Mouse (Mus musculus) myocyte (in vitro differentiated cells): ENCODE data around the gene Aqp3. TPM values are rescaled to one million over a fixed set of nuclear protein-coding genes. Genes with fewer than 3 reads are reported as not detected.
A peak's percentile ranks its signal among the peaks of the same experiment; 100 is the strongest.

Source experiments
- H3K27me3 ChIP-seq: one replicate; pipeline ENCODE4 v1.6.1; 2011; ENCODE audit not compliant: control insufficient read depth, insufficient read depth, insufficient read length
- H3K36me3 ChIP-seq: one replicate; pipeline ENCODE4 v1.6.1; 2011; ENCODE audit not compliant: control insufficient read depth, insufficient read depth
- H3K4me2 ChIP-seq: one replicate; pipeline ENCODE4 v1.6.1; 2011; ENCODE audit warnings: low read depth, control low read depth
- H3K4me3 ChIP-seq: one replicate; pipeline ENCODE4 v1.5.1; 2011; ENCODE audit warnings: mild to moderate bottlenecking, control low read depth, moderate library complexity
- H3K79me2 ChIP-seq: one replicate; pipeline ENCODE4 v1.6.1; 2011; ENCODE audit not compliant: control insufficient read depth, insufficient read depth
- H3ac ChIP-seq: one replicate; pipeline ENCODE4 v1.6.1; 2011; ENCODE audit not compliant: control insufficient read depth, insufficient read length
- CEBPB ChIP-seq: IDR thresholded peaks from 2 replicates; pipeline ENCODE4 v1.6.1; 2011; ENCODE audit warnings: mild to moderate bottlenecking, moderate library complexity; ENCODE audit not compliant: poor library complexity, insufficient read depth, severe bottlenecking
- E2F4 ChIP-seq: IDR thresholded peaks from one replicate; pipeline ENCODE4 v1.6.1; 2011; ENCODE audit warnings: mild to moderate bottlenecking, control low read depth, moderate library complexity; ENCODE audit not compliant: insufficient read depth
- MAX ChIP-seq: IDR thresholded peaks from one replicate; pipeline ENCODE4 v1.6.1; 2011; ENCODE audit warnings: low read depth, mild to moderate bottlenecking, control low read depth
- MYOD1 ChIP-seq, 3 experiments: IDR thresholded peaks; one replicate each; pipeline ENCODE4 v1.6.1; 2011; ENCODE audit warnings: control low read depth in 2 of 3, low read depth in 2 of 3, mild to moderate bottlenecking in 2 of 3, moderate library complexity in 1 of 3; ENCODE audit not compliant: insufficient read length in 2 of 3, control insufficient read depth in 1 of 3
- MYOG ChIP-seq, 3 experiments: IDR thresholded peaks; one replicate each; pipeline ENCODE4 v1.6.1; 2011; ENCODE audit warnings: control low read depth in 2 of 3, low read depth in 2 of 3, mild to moderate bottlenecking in 2 of 3; ENCODE audit not compliant: insufficient read length in 2 of 3, control insufficient read depth in 1 of 3, insufficient read depth in 1 of 3
- POLR2A ChIP-seq: IDR thresholded peaks from one replicate; pipeline ENCODE4 v1.6.1; 2011; ENCODE audit warnings: low read depth, mild to moderate bottlenecking, control low read depth, moderate library complexity; ENCODE audit not compliant: insufficient read length
- POLR2AphosphoS2 ChIP-seq: IDR thresholded peaks from one replicate; pipeline ENCODE4 v1.6.1; 2011; ENCODE audit warnings: low read depth, control low read depth; ENCODE audit not compliant: insufficient read length
- REST ChIP-seq: IDR thresholded peaks from one replicate; pipeline ENCODE4 v1.6.1; 2011; ENCODE audit warnings: mild to moderate bottlenecking, control low read depth, moderate library complexity; ENCODE audit not compliant: insufficient read depth, insufficient read length
- SRF ChIP-seq: IDR thresholded peaks from one replicate; pipeline ENCODE4 v1.6.1; 2011; ENCODE audit warnings: low read depth; ENCODE audit not compliant: control insufficient read depth, insufficient read length
- TCF12 ChIP-seq: IDR thresholded peaks from one replicate; pipeline ENCODE4 v1.6.1; 2011; ENCODE audit warnings: mild to moderate bottlenecking, control low read depth; ENCODE audit not compliant: poor library complexity, insufficient read depth, severe bottlenecking
- TCF3 ChIP-seq: IDR thresholded peaks from one replicate; pipeline ENCODE4 v1.6.1; 2011; ENCODE audit warnings: low read depth, control low read depth; ENCODE audit not compliant: insufficient read length
- USF1 ChIP-seq: IDR thresholded peaks from one replicate; pipeline ENCODE4 v1.6.1; 2011; ENCODE audit warnings: low read depth, mild to moderate bottlenecking, control low read depth, moderate library complexity
- polyA plus RNA-seq: library from polyadenylated mRNA; unstranded; fragments of >200 nt; fragmentation: generic; extraction: Trizol; gene quantifications from one replicate; pipeline ENCODE4 v1.2.1, GENCODE M21; 2012; ENCODE audit warnings: missing spikeins

Gene Aqp3
- not detected for polyA plus RNA-seq

DNA sequence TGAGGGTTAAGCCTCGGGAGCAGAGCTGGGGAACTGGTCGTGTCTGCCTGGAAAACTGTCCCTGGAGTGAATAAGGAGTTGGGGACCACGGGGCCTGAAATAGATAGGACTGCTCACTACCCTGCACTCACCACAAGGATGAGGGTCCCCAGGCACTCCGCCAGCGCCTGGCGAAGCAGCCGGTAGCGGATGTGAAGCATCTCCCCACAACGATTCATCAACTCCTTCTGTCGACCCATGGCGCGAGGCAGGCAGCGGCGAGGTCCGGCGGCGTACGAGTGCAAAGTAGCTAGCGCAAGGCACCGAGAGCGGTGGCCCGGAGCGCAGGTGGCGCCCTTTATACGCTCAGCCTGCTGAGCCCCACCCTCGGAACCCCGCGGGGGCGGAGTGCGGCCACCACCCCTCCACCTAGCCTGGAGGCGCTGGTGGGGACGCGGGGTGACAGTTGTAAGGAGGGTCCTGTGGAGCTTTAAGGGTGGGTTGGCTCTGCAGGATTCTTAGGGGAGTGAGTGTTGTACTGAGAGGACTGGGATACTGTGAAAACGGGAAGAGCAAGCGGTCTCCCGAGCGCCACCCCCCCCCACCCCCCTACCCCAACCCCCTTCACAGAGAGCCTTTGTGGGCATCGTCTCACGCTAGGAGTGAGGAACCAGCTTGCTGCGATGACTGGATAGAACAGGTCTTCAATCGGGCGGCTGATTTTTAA, at the start of gene Aqp3:
Aqp3 (minus strand) TSS at position 313 of the 706 bp plus-strand sequence.
- Histone ChIP-seq H3K27me3 (peaks cover 7% of the 10 kb centered on the region), H3ac (no peak within 1 kb of the TSS), H3K4me2 (no peak within 1 kb of the TSS), H3K79me2 (no peaks in the 10 kb centered on the region), H3K4me3 (no peak within 1 kb of the TSS), H3K36me3 (no peaks in the 10 kb centered on the region)
- TF ChIP-seq TCF12 (no peak), MAX (no peak), POLR2A (no peak), CEBPB (no peak), REST (no peak), POLR2AphosphoS2 (no peak), MYOD1 (IDR thresholded peaks at IDR 0.05; ENCODE audit: control insufficient read depth in 1 of 3, insufficient read length in 2 of 3, low read depth in 2 of 3) (no peak), SRF (no peak), E2F4 (no peak), TCF3 (no peak), USF1 (no peak), MYOG (IDR thresholded peaks at IDR 0.05; ENCODE audit: control insufficient read depth in 1 of 3, insufficient read depth in 1 of 3, insufficient read length in 2 of 3, low read depth in 2 of 3) (no peak)

GRCm38 (mm10) chr4:41142601-41143000, 44.6 kb upstream of the Aqp3 start:
- Histone ChIP-seq H3ac (no peak overlapping the region), H3K79me2 (peaks cover 99% of the 10 kb centered on the region), H3K27me3 (no peaks in the 10 kb centered on the region), H3K36me3 (peaks cover 17% of the 10 kb centered on the region), H3K4me3 (no peak overlapping the region), H3K4me2 (no peak overlapping the region)
- TF ChIP-seq MAX, result no peak

DNA sequence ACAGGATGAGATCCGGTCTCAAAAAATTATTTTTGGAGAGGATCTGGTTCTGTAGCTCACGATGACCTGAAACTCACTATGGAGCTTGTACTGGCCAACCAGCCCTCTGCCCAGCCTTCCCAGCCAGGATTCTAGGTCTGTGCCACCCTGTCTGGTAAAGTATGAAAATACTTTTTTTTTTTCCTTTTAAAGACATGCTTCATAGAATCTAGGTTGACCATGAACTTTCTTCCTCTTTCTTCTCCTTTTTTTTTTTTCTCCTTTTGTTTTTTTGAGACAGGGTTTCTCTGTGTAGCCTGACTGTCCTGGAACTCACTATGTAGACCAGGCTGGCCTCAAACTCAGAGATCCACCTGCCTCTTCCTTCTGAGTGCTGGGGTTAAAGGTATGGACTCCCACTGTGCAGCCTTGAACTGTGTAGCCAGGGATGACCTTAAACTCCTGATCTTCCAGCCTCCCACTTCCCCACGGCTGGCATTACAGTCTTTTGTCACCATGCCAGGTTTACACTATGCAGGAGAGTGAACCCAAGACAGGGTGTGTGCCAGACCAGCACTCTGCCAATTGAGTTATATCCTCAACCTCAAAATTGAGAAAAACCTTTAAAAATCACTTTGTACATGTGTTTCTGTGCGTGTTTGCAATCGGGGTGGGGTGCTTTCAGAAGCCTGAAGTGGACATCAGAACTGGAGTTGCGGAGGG, 42.3 kb upstream of the Aqp3 start:
- H3K4me2 ChIP-seq, result no peak overlapping the region
- H3K4me3 ChIP-seq, result no peak overlapping the region
- no peak for TF ChIP-seq E2F4
- TF ChIP-seq POLR2A, result no peak
- no peak for TF ChIP-seq MAX
- H3K36me3 ChIP-seq, result peaks cover 17% of the 10 kb centered on the region
- H3K27me3 ChIP-seq, result no peaks in the 10 kb centered on the region
- H3ac ChIP-seq, result no peak overlapping the region
- peaks cover 92% of the 10 kb centered on the region for H3K79me2 ChIP-seq

GRCm38 (mm10) chr4:41136811-41137210, 38.8 kb upstream of the Aqp3 start:
- H3K4me2 ChIP-seq, result peak overlapping the region; percentile 89
- H3K36me3 ChIP-seq, result peaks cover 13% of the 10 kb centered on the region
- H3K79me2 ChIP-seq, result peaks cover 58% of the 10 kb centered on the region
- no peaks in the 10 kb centered on the region for H3K27me3 ChIP-seq
- TF ChIP-seq POLR2A (no peak), CEBPB (no peak), MAX (no peak), SRF (no peak), REST (no peak), POLR2AphosphoS2 (no peak), USF1 (no peak), MYOG (IDR thresholded peaks at IDR 0.05; ENCODE audit: control insufficient read depth in 1 of 3, insufficient read depth in 1 of 3, insufficient read length in 2 of 3, low read depth in 2 of 3) (no peak), TCF12 (no peak), TCF3 (no peak), MYOD1 (IDR thresholded peaks at IDR 0.05; ENCODE audit: control insufficient read depth in 1 of 3, insufficient read length in 2 of 3, low read depth in 2 of 3) (no peak), E2F4 (no peak)
- peak overlapping the region; percentile 74 for H3ac ChIP-seq
- H3K4me3 ChIP-seq, result peak overlapping the region; percentile 95

GRCm38 (mm10) chr4:41136454-41136805, 38.4 kb upstream of the Aqp3 start:
- TF ChIP-seq POLR2A, result peak; percentile 40
- TF ChIP-seq MYOG (IDR thresholded peaks at IDR 0.05; ENCODE audit: control insufficient read depth in 1 of 3, insufficient read depth in 1 of 3, insufficient read length in 2 of 3, low read depth in 2 of 3), result no peak
- no peak for TF ChIP-seq TCF3
- TF ChIP-seq USF1, result no peak
- TF ChIP-seq TCF12, result no peak
- no peak for TF ChIP-seq POLR2AphosphoS2
- no peak for TF ChIP-seq CEBPB
- TF ChIP-seq E2F4, result no peak
- H3K4me3 ChIP-seq, result peak overlapping the region; percentile 95
- H3K79me2 ChIP-seq, result peaks cover 55% of the 10 kb centered on the region
- peaks cover 11% of the 10 kb centered on the region for H3K36me3 ChIP-seq
- no peaks in the 10 kb centered on the region for H3K27me3 ChIP-seq
- H3K4me2 ChIP-seq, result peak overlapping the region; percentile 89
- H3ac ChIP-seq, result peak overlapping the region; percentile 74
